Mouse (Mus musculus) adrenal gland, postnatal 14 days (tissue): ENCODE measurements around the gene Cntrl. TPM values are rescaled to one million over a fixed set of nuclear protein-coding genes. Genes with fewer than 3 reads are reported as not detected.

ENCODE experiments used
- DNase-seq: peaks from one replicate; pipeline ENCODE4 v3.0.0; 2021; ENCODE audit warnings: mixed read lengths
- long read RNA-seq, 2 experiments: library from polyadenylated mRNA; stranded (forward); transcript quantifications; one replicate each; pipeline ENCODE4 v2.0.0; 2021
- total RNA-seq: library from RNA; stranded (reverse); gene quantifications from 2 replicates; pipeline ENCODE4 v1.2.3, GENCODE M21; 2021

The Cntrl gene
- total RNA-seq, result 17.1 and 22.0 TPM in 2 replicates
- long read RNA-seq, experiment 1, partial matches to known transcripts, result 8 of 13 reads
- long read RNA-seq, experiment 1, other reads (novel, unspliced or antisense), result 5 of 13 reads
- long read RNA-seq, experiment 2, partial matches to known transcripts, result 3 of 6 reads
- long read RNA-seq, experiment 2, other reads (novel, unspliced or antisense), result 3 of 6 reads

- peak; percentile 97 for DNase-seq
These were observed at the start of gene Cntrl for GRCm38 (mm10) chr2:35109141-35109923. Cntrl (plus strand) TSS chr2:35109492.

DNA sequence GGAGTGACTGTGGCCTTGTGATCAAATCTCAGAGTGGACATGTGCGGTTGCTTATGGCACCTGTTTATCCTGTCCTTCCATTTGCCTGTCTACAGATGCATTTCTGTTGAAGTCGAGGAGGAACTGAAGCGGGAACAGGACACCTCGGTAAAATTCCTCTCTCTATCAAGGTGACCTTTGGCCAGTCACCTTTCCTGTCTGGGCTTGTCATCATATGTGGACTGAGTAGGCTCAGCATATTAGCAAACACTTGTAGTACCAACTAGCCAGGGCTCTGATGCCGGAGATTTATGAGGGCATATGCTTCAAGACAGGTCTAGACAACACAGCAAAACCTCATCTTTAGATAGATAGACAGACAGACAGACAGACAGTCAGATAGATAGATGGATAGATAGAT, 49.0 kb upstream of the Cntrl start:
- no peak for DNase-seq

- no peak for DNase-seq
These were observed 48.4 kb upstream of the Cntrl start for GRCm38 (mm10) chr2:35060897-35061296.

DNA sequence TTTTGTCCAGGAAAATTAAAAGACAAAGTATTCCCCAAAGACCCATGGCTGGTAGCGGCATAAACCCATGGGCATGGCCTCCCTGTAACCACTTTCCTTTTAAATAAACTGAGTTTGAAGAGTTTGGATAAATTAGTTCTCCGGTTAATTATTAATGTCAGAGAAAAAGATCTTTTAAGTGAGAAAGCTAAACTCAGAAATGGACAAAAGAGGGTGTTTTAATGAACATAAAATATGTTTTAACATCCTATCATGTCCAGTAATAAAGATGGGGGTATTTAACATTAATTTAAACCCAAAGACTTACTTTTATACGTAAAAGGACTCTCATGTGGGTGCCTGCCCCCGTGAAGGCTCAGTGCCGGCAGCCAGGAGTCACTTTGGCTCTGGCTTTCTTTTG, 48.0 kb upstream of the Cntrl start, which contains the start of gene Hc:
TSS of gene Hc (minus strand) at position 101 of the 400 bp plus-strand sequence.
- DNase-seq, result no peak

GRCm38 (mm10) chr2:35063333-35064030, 45.8 kb upstream of the Cntrl start:
- DNase-seq, result no peak

- no peak for DNase-seq
These were observed 42.7 kb upstream of the Cntrl start for GRCm38 (mm10) chr2:35066525-35067082.

- DNase-seq, result no peak
These were observed 42.2 kb upstream of the Cntrl start for GRCm38 (mm10) chr2:35067117-35067516.

GRCm38 (mm10) chr2:35069124-35069523, 40.2 kb upstream of the Cntrl start:
- no peak for DNase-seq

DNA sequence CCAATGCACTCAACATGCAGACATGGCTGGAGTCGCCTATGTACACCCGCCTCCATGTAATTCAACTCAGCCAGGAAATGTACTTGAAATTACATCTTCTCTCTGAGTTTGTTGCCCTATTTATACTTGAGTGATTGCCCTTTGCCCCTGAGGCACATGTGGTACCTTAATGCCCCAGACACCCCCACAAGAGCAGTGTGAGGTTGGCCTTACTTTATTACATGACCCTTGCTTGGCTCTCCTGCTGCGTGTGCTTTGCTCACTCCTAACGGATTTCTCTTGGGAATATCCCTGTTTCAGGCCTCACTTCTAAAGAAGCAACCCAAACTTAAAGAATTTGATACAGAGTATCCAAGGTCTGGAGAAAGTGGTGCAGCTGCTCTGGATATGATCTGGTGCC, 39.0 kb upstream of the Cntrl start:
- DNase-seq, result no peak

DNA sequence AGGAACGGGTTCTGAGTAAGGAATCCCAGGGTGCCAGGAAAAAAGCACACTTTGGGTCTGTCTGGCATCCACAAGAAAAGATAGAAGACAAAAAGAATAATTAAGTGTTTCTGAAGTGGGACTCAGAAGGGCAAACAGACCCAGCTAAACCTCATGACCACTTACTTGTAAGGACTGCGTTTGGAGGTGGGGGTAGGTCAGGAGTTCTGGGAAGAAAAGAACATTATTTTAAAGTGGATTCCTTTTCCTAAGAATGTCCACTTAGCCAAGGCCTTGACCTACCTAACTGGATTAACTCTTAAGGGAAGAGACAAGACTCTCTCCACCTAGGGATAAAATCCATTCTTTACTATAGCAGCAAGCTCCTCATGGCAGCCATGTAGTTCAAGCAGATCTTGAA, 36.7 kb upstream of the Cntrl start:
- no peak for DNase-seq

DNA sequence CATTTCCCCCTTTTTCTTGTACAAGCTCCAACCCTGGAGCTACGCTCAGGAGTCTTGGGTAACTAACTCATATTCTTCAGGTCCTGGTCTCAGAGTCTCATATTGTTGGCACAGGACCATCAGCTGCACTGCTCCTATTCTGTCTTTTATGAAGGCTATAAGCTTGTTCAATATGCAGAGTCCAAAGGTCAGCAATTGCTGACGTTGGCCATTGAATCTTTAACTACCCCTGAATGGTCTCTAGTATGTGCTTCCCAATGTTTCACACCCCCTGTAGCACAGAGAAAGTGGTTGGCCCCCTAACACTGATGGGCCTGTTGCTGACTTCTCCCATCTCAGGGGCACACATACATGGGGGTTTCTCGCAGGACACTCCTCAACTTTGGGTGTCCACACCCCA, 35.0 kb upstream of the Cntrl start:
- no peak for DNase-seq

DNA sequence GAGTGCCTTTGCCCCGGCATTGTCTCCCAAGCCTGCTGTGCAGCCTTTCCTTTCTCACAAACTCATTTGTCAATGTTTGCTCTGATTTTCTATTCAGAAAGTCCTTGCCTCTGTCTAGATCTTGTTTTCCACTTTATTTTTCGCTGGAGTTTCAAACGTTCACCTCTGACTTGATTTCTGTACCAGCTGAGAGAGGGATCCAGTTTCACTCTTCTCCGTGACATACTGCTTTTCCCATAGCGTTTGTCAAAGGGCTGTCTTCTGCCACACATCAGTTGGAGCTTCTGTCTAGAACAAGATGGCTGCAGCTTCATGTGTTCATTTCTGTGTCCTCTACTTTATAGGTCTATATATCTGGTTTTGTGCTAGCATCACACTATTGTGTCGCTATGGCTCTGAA, 30.1 kb upstream of the Cntrl start:
- no peak for DNase-seq

DNA sequence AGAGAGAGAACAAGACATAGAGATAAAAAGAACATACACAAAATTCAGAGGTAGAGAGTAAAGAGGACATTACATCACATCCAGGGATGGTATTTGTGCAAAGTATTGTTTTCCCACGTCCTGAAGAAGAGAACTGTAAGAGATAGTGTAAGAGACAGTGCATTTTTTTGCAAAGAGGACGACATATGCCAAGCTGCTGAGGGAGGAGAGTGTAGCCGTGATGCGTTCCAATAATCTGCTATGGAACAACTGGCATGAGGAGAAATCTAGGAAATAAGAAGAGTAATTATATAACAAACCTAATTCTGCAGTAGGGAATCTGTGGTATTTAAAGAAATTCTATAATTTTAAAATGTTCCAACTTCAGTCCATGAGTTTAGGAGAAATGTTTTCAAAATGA, 21.9 kb upstream of the Cntrl start:
- DNase-seq, result no peak

DNA sequence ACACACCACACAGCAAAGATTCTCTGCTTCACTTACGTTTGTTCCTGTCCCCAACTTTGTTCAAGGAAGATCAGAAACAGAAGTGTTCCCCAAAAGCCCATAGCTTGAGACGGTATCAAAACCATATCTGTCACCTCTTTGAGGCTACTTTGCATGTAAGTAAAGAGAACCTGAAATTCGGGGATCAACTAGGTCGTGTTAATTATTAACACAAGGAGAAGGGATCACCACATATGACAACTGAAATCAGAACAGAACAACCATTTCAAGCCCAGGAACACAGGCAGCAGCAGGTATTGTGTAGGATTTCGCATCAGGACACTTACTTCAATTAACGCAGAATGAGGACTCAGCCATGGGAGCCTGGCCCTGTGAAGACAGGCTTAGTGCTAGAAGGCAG, 8.8 kb upstream of the Cntrl start:
- no peak for DNase-seq

- no peak for DNase-seq
These were observed 7.8 kb upstream of the Cntrl start, which contains the start of gene AI182371 for GRCm38 (mm10) chr2:35101443-35101842. AI182371 (minus strand) TSS chr2:35101543.

GRCm38 (mm10) chr2:35102777-35103176, 6.5 kb upstream of the Cntrl start:
- no peak for DNase-seq

- DNase-seq, result no peak
These were observed 5.7 kb upstream of the Cntrl start for GRCm38 (mm10) chr2:35103558-35103957.

- no peak for DNase-seq
These were observed 4.4 kb upstream of the Cntrl start for GRCm38 (mm10) chr2:35104843-35105242.

DNA sequence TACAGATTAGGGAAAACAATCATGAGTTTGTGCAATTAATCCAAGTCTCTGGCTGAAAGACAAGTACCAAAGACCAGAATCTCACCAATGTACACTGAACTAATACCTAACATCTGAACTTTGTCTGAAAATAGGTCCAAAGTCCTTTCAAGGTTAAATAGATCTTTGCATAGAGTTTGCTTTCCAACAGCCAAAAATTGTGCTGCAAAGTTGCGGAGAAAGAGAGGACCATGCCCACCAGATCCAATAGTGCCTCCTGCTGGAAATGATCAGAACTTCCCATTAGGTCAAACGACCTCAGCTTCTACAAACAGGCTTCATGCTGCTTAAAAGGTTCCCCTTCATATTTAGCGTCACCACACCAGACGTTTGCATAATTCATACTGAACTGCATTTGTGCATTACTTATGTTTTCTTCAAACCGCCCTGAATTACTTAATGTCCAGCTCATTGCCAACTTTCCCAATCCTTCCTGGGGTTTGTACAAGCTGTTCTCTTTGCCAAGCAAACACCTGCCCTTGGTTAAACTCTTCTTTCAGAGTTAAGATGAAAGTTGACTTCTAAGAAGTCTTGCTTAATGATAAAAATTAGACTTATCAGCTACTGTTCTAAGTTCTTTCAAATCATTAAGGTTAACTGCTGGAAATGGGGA, 1.2 kb upstream of the Cntrl start:
- DNase-seq, result peak; percentile 45

DNA sequence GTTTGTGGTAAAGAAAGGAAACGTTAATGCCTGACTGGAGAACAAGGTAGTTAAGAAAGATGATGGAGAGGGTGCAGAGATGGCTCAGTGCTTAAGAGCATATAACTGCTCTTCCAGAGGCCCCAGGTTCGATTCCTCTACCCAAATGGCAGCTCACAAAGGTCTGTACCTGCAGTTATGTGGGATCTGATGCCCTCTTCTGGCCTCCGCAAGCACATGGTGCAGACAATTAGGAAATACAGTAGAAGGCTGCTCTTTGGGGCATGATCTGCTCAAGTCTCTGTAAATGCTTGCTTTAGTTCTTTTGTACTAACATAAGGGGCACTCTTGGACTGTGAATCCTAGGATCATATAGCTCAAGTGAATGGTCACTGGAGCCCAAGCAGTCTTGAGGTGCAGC, 580 bp upstream of the Cntrl start:
- DNase-seq, result peak; percentile 54

DNA sequence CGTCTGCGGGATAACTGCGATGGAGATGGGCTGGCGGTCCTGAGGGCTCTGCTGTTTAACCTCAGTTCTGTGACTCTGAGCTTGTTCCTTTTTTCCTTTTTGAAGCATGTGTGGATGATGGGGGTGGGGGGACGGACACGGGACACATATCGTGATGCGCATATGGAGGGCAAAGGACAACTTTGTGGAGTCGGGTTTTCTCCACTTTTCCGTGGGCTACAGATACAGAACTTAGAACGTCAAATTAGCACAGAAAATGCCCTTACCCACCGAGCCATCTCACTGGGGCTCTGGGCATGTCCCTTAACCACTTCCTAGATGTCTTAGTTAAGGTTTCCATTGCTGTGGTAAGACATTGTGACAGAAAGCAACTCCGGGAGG, 622 bp downstream of the Cntrl start:
- DNase-seq, result no peak

DNA sequence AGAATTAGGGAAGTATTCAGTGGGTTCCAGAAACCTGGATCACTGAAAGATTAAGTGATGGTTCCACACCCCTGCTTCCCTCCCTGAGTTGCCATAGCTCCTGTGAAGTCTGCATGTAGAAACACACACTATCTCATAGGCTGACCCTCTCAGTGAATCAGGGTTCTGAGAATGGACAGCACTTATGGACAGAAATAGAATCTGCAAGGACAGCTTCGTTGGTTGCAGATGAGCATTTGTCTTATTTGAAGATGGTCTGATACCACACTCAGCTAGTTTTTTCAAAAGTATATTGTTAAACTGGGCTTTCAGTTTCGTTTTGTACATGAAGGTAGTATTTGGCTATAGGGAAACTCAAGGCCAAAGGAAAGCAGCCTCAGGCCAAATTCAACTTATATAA, 1.2 kb downstream of the Cntrl start:
- no peak for DNase-seq

DNA sequence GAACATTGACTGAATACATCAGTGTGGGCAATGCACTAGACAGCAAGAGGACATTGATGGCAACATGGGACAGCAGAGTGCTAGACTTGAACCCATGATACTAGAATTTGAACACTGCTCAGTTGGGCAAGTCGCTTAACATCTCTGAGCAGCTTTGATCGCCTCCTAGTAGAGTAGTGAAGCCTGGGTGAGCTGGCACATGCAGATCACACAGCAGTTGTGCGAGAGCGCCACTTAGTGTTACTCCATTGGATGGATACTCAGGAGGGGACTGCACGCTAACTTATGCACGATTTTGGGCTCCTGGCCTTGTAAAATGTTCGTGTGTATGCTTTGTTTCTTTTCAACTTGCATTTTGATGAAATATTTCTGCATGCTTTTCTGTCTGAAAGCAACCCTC, 15.4 kb downstream of the Cntrl start:
- no peak for DNase-seq
